Mouse (Mus musculus): Measurements from ENCODE around the gene Sdf4.

The Sdf4 gene

GRCm38 (mm10) chr4:156004109-156004508 is 11.4 kb downstream of the Sdf4 start:
- DNase-seq (ENCODE audit: low spot score in 2 of 2): no peak

GRCm38 (mm10) chr4:156008369-156008768 is 15.7 kb downstream of the Sdf4 start:
- DNase-seq (ENCODE audit: low spot score in 2 of 2): no peak

- no peak for DNase-seq (ENCODE audit: low spot score in 2 of 2)
Observed at GRCm38 (mm10) chr4:156013637-156014036, 21.0 kb downstream of the Sdf4 start, which contains the start of gene Tnfrsf4. Tnfrsf4 (plus strand) TSS chr4:156013843.

- DNase-seq (ENCODE audit: low spot score in 2 of 2): no peak
Observed at GRCm38 (mm10) chr4:156014436-156014835, 21.8 kb downstream of the Sdf4 start.

DNA sequence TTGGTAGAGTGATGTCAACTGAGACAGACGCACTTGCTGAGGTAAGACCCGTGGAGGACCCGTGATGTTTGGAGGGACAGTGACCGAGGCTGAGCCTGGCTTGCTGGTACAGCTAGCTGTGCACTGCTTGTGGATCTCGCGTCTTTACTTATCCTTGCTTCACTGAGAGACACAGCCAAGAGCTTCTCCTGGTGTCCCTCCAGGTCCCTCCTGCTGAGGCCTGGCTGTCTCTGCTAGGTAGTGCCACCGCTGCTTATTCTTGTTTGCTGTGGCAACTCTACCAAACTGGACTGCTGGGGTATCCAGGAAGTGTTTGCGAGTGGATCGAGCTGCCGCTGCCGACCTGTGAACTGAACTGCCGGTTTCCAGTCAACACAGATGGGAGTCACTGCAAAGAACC is 27.1 kb downstream of the Sdf4 start:
- no peak for DNase-seq (ENCODE audit: low spot score in 2 of 2)

DNA sequence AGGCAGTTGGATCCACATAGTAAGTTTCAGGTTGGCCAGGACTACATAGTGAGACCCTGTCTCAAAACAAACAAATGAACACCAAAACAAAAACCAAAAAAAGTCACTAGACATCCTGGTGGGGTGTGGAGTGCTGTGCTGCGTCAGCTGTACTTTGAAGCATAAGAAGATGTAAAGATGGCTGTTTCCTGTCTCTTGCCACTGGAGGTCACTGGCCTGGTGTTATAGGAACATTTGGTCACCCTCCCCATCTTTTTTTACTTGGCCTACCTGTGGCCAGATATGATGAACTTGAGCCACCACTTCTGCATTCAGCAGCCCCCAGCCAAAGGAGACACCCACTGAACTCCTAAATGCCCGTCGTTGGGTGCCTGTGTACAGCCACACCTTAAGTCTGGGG is 28.7 kb downstream of the Sdf4 start:
- DNase-seq (ENCODE audit: low spot score in 2 of 2): no peak

DNA sequence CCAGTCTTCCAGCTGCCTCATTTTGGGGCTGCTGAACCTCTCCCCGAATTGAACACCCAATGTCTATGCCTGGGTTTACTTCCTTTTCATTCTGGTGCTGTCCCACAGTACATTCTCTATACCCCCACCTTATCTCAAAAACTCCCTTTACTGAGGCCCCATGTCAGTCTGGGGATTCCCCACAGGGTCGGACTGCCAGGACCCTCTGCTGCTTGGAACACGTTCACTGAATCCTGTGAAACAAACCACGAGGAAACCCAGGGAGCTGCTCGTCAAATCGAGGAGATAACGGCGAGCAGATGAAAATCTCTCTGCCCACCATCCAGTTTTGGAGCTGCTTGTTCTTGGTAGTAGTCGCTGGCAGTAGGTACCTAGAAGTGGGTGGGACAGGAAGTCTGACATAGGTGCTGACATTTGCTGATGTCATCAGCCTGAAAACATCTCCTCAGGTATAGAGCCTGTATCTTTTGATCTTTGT is 29.3 kb downstream of the Sdf4 start:
- no peak for DNase-seq (ENCODE audit: low spot score in 2 of 2)

DNA sequence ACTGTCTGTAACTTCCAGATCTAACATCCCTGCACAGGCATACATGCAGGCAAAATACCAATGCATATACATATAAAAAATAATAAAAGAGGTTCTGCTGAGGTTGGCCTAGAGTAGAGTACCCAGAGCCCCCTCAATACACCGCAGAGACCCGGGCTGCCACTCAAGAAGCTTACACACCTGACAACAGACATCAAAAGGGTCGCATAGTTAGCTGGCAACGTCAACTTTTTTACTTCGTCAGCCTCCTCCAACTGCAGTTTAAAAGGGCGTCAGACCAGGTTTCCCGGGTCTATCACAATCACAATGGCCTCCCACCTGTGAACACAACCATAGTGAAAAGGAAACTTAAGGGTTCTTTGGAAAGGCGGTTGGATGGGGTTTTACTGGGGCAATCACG is 30.8 kb downstream of the Sdf4 start:
- no peak for DNase-seq (ENCODE audit: low spot score in 2 of 2)

DNA sequence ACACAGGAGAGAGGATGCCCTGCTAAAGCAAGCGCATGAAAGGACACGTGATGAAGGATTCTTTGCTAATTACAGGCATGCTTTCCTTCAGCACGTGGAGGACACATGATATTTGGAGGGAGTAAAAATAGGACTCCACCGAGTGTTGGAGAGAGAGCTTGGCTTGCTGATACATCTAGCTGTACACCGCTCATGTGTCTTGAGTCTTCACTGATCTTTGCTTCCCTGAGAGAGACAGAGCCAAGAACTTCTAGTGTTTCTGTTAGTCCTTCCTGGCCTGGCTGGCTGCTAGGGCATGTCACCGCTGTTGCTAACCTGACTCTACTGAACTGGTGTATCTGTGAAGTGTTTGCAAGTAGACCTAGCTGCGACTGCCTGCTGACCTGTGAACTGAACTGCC is 31.5 kb downstream of the Sdf4 start:
- no peak for DNase-seq (ENCODE audit: low spot score in 2 of 2)

DNA sequence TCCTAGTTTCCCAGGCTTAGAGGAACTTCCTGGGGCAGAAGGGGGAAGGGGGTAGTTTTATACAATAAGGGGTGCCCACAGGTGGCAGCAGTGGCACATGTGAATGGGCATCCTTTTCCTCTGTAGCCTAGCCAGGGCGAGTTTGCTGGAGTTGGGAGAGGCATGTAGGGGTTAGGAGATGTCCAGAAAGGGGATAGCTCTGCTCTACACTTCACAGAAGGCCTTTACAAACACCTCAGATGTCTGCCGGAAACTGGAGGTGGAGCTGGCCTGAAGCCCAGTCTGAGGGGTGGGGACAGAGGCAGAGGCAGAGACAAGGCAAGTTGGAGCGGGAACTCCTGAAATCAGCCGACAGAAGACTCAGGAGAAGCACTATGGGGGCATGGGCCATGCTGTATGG is 33.3 kb downstream of the Sdf4 start, which contains the start of gene Tnfrsf18:
TSS of gene Tnfrsf18 (plus strand) at position 152 of the 400 bp plus-strand sequence.
- peak in 1 of 2 experiments; percentile 22 for DNase-seq (ENCODE audit: low spot score in 2 of 2)

GRCm38 (mm10) chr4:156028580-156028979 is 35.9 kb downstream of the Sdf4 start:
- DNase-seq (ENCODE audit: low spot score in 2 of 2): no peak

DNA sequence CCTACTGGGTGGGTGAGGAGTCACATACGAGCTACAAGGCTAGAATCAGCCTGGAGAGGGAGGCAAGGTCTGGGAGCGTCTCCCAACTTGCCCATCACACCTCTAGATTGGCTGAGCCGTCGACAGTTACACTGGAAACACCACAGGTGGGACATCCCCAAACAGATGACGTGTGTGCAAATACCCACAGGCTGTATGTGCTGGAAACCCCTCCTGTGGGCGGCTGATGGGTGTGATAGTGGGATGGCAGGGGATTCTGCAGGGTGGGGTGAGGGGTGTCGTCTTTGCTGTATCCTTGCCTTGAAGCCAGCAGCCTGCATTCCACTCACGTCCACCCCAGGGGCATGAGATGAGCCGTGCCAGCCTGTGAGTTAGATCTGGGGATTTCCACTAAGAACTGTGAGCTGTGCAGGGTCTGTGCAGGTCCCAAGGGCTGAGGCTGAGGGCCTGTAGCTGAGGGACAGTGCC is 38.0 kb downstream of the Sdf4 start:
- no peak for DNase-seq (ENCODE audit: low spot score in 2 of 2)

DNA sequence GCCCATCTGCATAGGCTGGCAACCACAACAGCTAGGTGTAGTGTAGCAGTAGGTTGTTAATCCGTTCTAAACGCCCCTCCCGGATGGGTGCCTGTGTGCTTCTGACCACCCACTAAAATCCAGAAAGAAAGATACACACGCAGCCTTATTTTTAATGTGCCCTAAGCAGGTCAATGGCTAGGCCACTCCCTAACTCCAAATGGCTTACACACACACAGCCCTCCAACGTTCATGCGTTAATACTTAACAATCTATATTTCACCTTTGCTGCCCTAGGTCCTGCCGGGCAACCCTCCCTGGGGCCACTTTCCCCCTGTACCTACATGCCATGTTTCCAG is 38.6 kb downstream of the Sdf4 start:
- no peak for DNase-seq (ENCODE audit: low spot score in 2 of 2)

- peak; percentile 56 to 67 for DNase-seq (ENCODE audit: low spot score in 2 of 2)
Observed at GRCm38 (mm10) chr4:156031593-156032391, 39.1 kb downstream of the Sdf4 start.

GRCm38 (mm10) chr4:156032856-156033255 is 40.2 kb downstream of the Sdf4 start:
- no peak for DNase-seq (ENCODE audit: low spot score in 2 of 2)

DNA sequence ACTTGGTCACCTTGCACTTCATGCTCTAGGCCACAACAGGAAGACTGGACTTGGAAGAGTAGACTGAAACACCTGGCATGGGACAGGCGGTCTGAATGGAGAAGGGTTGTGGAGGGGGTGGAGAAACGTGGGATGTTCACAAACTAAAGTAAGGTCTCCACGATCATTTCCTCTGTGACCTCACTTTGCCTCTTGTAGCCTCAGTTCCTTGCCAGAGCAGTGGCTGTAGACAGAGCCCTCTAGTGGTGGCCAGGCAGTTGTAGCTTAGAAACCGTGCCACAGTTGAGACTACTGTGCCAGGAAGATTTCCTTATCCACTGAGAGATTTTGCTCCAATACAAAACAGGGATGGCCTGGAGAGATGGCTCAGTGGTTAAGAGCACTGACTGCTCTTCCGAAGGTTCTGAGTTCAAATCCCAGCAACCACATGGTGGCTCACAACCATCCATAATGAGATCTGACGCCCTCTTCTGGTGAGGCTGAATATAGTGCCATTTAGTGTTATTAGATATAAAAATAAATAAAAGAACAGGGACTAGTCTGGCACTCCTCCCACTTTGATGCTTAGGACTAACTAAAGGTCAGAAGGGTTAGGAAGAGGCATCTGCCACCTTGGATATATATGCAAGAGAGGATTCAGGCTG is 40.9 kb downstream of the Sdf4 start:
- no peak for DNase-seq (ENCODE audit: low spot score in 2 of 2)

GRCm38 (mm10) chr4:156034301-156034700 is 41.6 kb downstream of the Sdf4 start:
- DNase-seq (ENCODE audit: low spot score in 2 of 2): no peak

GRCm38 (mm10) chr4:156034901-156035300 is 42.2 kb downstream of the Sdf4 start:
- no peak for DNase-seq (ENCODE audit: low spot score in 2 of 2)

- DNase-seq (ENCODE audit: low spot score in 2 of 2): no peak
Observed at GRCm38 (mm10) chr4:156044754-156045153, 52.1 kb downstream of the Sdf4 start.

DNA sequence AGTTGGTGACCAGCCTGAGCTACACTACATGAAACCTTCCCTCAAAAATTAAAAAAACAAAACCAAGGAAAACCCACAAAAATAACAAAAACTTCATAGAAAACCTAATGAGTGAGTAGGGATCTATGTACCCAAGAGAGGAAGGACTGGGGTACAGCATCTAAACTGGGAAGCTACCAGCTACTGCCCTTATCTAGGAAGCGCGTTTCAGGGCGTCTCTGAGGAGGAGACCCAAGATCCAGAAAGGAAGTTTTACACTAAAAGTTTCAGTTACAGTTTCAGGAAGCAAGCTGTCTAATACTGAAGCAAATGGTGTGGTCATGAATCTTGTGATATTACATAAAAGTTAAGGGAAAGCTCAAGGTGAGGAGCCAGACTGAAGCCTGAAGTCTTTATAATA is 57.1 kb downstream of the Sdf4 start:
- no peak for DNase-seq (ENCODE audit: low spot score in 2 of 2)

DNA sequence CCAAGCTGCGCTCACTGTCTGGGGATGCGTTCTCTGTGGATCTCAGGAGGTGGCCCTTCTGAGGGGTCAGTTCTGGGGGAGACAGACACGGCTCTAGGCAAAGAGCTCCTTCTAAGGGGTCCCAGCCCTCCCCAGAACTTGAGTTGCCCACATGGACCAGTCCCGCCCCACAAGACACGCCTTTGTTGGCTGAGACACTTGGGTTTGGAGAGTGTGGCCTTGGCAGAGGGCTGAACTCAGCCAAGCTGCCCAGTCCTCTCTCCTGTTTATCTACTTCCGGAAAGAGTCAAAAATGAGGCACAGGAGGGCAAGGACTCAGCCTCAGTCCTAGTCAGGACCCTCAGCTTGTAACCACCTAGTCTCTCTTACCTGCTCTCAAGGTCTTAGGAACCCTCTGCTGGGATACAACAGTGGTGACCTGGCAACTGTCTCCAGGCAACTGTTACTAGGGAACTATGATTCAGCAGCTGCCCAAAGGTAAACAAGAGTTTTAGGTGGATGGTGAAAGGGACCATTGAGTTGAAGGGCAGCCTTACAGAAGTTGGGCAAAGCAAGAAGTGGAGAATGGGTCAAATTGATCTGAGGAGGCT is 57.8 kb downstream of the Sdf4 start:
- DNase-seq (ENCODE audit: low spot score in 2 of 2): no peak

GRCm38 (mm10) chr4:156053113-156053512 is 60.4 kb downstream of the Sdf4 start:
- no peak for DNase-seq (ENCODE audit: low spot score in 2 of 2)

DNA sequence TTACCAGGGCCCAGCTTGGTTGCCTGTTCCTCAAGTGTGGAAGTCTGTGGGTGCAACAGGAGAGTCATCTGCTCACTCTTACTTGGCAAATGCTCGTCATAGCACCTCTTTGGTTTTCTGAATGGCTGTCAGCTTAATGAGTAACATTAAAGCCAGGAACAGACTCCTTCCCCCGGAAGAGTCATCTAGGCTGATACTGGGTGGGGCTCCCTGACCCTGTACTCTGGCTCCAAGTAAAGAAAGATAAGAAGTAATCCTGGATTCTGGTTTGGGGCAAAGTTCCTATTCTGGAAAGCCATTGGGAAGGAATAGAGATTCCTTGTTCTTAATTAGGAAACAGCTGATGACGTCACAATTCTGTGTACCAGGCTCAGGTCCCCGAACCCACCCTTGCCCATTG is 61.5 kb downstream of the Sdf4 start:
- no peak for DNase-seq (ENCODE audit: low spot score in 2 of 2)
